Mouse (Mus musculus) thymus, postnatal 0 days (tissue): ENCODE data around the gene Snx6. TPM values are rescaled to one million over a fixed set of nuclear protein-coding genes. Genes with fewer than 3 reads are reported as not detected.
"Not testable (repeated sequence)": the region's sequence is repeated elsewhere in the genome, so short reads cannot be mapped to it uniquely, and the experiment has no call there.

Experiments used
- DNase-seq: peaks from one replicate; pipeline ENCODE4 v3.0.0-alpha.2; 2015; ENCODE audit warnings: low spot score
- polyA plus RNA-seq: library from polyadenylated mRNA; unstranded; fragments of >200 nt; fragmentation: Nextera tagmentation; extraction: Ambion mirVana; gene quantifications from 2 replicates; pipeline ENCODE4 v1.2.1, GENCODE M21; 2015

Gene Snx6
- polyA plus RNA-seq, 1 experiment from 2014 or later: 189 TPM

DNA sequence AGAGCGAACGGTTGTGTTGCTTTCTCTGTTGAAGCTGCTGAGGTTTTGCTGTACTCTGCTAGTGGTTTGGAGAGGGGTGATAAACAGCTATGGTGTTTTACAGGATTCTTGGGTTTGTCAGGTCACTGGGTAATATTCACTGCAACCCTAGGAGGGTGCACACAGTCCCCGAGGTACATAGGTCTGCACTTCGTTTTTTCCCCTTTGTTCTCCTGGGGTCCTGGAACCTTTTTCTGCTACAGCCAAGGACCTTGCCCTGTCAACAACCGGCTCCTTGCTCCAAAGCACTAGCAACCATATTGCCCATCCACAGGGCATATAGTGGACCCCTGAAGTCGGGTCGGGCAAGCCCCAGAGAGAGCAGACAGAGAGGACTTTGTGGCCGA lies 85.0 kb downstream of the Snx6 start:
- not testable (repeated sequence) for DNase-seq

DNA sequence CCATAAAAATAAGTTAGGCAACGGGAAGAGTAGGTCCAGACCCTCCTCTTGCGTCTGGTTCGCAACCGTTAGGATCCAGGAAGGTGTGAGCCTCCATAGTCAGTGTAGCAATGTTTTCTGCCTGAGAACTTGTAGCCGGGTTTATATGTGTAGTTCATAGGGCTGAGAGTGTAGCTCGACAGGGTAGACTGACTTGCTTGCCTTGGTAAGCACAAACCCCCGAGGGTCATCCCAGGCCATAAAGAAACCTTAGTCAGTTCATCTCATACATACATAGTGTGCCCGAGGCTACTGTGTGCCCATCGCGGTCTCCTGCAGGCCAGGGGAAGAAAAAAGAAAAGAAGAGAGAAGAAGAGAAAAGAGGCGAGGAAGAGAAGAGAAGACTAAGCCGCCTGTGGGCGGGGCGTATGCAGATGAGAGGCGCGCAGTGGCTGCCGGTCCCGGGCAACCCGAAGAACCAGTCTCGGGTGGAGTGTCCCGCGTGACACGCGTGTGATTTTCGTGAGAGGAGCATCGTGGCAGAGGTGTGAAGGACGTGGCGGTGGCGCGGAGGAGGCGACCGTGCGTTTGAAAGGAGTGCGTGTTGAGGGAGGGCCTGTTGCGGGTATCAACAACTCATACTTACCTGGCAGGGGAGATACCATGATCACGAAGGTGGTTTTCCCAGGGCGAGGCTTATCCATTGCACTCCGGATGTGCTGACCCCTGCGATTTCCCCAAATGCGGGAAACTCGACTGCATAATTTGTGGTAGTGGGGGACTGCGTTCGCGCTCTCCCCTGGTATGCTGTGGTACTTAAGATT lies 85.6 kb downstream of the Snx6 start:
- not testable (repeated sequence) for DNase-seq

DNA sequence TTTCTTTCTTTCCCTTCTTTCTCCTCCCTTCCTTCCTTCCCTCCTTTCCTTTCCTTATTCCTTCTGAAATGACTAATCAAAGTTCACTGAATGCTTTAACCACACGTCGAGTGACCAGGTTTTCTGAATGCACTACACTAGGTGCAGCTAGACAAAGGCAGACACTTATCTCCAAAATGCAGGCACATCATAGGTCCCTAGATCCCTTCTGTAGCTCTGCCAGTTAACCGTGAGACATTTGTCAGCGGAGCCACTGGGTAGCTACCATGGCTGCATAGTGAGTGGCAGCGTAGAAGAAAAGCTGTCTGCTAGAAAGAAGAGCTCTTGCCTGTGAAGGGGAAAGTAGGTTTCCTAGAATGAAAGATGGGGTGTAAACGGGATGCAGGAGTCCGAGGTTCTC lies 96.1 kb downstream of the Snx6 start:
- no peak for DNase-seq

DNA sequence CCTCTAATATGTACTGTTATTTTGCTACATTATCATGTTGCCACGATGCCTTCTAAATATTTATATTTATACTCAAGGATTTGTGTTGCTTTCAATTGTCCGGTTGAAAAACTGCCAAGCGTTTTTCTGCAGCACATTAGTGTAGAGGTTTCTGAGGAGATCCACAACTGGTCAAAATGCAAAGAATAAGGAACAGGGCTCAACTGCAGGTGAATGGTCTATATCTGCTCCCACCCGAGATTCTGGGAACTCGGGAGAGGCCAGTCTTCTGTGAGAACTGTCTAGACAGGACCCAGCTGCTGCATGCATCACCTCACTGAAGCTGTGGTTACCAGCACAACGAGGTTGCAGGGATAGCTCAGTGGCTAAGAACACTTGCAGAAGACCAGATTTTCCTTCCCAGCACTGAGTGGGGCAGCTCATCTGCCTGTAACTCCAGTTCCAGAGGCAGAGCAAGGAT lies 97.7 kb downstream of the Snx6 start:
- peak; percentile 10 for DNase-seq

DNA sequence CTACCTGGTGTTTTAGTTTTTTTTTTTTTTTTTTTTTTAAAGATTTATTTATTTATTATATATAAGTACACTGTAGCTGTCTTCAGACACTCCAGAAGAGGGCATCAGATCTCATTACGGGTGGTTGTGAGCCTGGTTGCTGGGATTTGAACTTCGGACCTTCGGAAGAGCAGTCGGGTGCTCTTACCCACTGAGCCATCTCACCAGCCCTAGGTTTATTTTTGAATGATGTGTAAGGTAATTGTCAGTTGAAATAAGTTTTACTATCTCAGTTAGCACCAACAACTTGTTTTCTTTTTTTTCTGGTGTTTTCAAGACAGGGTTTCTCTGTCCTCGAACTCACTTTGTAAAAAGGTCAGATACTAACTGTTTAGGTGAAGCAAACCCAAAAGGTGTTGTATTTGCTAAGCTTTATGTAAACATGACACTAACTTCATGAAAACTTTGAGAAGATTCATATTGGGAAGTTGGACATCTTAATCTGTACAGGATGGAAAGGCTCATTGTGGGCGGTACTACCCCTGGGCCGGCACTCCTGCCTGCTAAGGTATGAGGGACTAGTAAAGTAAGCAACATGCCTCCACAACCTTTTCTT lies 98.4 kb downstream of the Snx6 start:
- DNase-seq: peak; percentile 78

Other genes starting within 250 kb of the Snx6 start
- gene Sptssa, start 139.1 kb downstream of the Snx6 start, polyA plus RNA-seq: 212 and 214 TPM in 2 replicates
- 110 and 118 TPM in 2 replicates for gene Eapp, start 99.8 kb downstream of the Snx6 start, polyA plus RNA-seq
- gene Cfl2, start 67.2 kb upstream of the Snx6 start, polyA plus RNA-seq: 79.4 and 84.0 TPM in 2 replicates
- not detected in 2 replicates for gene Gm20403, start 190.8 kb upstream of the Snx6 start, polyA plus RNA-seq
- 33.2 and 35.5 TPM in 2 replicates for gene Baz1a, start 218.6 kb upstream of the Snx6 start, polyA plus RNA-seq